Mouse (Mus musculus): ENCODE measurements around the gene Cpsf4l. TPM values are rescaled to one million over a fixed set of nuclear protein-coding genes. Genes with fewer than 3 reads are reported as not detected.

Gene Cpsf4l
- total RNA-seq (2021): not detected
- long read RNA-seq, experiment 1, partial matches to known transcripts: 0 of 1 reads
- long read RNA-seq, experiment 1, other reads (novel, unspliced or antisense): 1 of 1 reads
- long read RNA-seq, experiment 2: 0 reads

GRCm38 (mm10) chr11:113709731-113710256 is at the start of gene Cpsf4l:
Gene Cpsf4l, minus strand, starts transcription at chr11:113710017.
- intact Hi-C loops (cut with DNase I): no loop called here
- no peak for DNase-seq

DNA sequence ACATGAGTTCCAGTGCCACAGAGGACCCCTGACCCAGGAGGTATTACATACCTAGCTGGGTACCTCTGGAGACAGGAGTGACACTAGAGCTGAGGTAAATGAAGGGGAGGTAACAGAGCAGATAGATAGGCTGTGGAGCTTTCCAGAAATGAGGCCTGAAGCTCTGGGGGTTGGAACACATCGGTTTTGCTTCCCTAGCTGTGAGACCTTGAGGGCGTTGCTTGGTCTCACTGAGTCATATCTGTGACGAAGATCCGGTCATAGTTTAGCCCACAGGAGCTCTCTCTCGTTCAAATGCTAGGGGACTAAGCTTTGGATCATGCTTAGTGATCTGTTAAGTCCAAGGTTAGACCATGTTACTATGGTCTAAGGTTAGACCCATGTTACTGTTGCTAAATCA is 49.0 kb upstream of the Cpsf4l start:
- DNase-seq: no peak
- intact Hi-C loops (cut with DNase I): no loop called here

- intact Hi-C loops (cut with DNase I): no loop called here
- no peak for DNase-seq
Measured at GRCm38 (mm10) chr11:113756578-113756977, 46.8 kb upstream of the Cpsf4l start.

DNA sequence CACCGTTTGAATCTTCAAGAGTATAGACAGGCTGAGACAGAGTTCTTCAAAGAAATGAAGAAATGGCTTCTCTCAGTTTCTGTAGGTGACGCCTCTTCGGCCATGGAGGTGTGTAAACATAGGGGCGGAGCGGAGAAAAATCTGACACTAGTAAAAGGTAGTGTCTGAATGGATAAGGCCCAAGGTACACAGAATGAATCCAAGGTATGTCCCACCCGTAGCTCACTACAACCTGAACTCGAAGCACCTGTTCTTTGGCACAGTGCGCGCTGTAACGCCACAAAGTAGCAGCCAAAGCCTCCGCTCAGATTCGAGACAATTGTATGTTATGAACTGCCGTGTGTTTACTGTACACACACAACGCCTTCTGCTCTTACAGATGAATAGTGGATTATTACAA is 46.1 kb upstream of the Cpsf4l start:
- intact Hi-C loops (cut with DNase I): no loop called here
- no peak for DNase-seq

DNA sequence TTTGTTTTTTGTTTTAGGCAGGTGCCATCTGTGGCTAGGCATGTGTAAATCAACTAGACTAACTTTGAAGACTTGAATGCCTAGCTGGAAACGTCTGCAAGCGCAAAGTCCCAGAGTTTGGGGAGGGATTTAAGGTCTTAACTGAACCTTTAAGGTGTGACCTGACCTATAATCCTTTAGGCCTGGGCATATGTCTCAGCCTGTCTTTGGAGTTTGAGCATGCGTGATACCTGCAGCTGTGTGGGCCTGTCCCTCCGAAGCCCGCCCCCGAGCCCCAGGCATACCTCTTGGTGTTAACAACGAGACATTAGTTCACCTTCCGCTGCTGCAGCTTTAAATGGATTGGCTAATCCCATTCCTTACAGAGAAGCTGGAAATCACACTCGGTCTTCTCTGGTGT is 45.0 kb upstream of the Cpsf4l start:
- intact Hi-C loops (cut with DNase I): no loop called here
- DNase-seq: no peak

GRCm38 (mm10) chr11:113752685-113753430 is 43.0 kb upstream of the Cpsf4l start:
- intact Hi-C loops (cut with DNase I): no loop called here

DNA sequence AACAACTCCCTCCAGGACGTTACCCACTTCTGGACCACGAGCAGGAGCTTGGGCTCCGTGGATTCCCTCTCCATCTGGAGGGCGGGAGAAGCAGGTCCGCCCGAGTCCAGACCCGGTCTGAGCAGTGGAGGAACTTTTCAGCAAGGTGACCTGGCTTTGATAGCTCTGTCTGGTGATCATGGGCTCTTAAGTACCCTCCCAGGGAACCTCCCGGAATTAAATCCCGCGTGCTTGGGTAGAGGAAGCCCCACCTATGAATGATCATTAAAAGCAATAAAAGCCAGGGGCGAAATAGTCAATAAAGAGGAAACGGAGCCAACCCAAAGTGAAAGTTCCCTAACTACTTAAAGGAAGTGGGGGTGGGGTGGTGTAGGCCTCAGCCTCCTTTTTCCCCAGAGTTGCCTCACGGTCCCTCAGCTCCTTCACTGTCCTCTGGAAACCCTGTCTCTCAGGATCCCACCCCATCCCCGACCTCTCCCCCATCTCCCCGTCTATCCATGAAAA is 42.4 kb upstream of the Cpsf4l start:
- intact Hi-C loops (cut with DNase I): no loop called here
- no peak for DNase-seq

More at GRCm38 (mm10) chr11:113752685-113753430, 43.0 kb upstream of the Cpsf4l start:
- DNase-seq: no peak

DNA sequence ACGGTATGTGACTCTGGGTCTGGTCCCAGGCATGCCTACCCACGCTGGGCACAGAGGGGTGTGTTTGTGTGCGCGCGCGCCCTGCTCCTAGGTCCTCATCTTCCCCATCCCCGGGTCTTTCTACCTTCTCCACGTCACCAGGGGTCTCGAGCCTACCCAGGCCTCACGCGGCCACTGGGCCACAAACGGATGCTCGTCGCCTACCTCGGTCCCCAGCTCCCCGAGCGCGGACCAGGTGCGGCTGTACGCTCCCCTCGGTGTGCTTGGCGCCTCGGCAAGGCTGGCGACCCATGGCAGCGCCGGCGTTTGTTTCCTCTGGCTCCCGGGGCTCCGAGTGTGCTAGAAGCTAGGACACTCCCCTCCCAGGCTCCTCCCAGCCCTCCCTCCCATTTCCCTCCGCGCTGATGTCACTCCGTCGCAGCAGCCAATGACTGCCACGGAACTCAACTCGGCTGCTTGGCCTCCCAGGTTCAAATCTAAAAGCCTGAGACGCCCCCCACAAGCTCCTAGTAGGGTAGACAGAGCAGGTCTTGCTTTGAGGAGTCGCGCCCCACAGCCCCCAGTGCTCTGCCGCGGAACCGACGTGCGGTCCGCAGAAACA is 41.8 kb upstream of the Cpsf4l start, which contains the start of gene Cdc42ep4:
TSS of gene Cdc42ep4 (minus strand) at position 398 of the 601 bp plus-strand sequence.
- intact Hi-C loops (cut with DNase I): loop anchor here (2.0 kb wide), 1 partner anchor 59 kb away; no protein-coding TSS in a partner anchor
- DNase-seq: peak; percentile 66 to 71

DNA sequence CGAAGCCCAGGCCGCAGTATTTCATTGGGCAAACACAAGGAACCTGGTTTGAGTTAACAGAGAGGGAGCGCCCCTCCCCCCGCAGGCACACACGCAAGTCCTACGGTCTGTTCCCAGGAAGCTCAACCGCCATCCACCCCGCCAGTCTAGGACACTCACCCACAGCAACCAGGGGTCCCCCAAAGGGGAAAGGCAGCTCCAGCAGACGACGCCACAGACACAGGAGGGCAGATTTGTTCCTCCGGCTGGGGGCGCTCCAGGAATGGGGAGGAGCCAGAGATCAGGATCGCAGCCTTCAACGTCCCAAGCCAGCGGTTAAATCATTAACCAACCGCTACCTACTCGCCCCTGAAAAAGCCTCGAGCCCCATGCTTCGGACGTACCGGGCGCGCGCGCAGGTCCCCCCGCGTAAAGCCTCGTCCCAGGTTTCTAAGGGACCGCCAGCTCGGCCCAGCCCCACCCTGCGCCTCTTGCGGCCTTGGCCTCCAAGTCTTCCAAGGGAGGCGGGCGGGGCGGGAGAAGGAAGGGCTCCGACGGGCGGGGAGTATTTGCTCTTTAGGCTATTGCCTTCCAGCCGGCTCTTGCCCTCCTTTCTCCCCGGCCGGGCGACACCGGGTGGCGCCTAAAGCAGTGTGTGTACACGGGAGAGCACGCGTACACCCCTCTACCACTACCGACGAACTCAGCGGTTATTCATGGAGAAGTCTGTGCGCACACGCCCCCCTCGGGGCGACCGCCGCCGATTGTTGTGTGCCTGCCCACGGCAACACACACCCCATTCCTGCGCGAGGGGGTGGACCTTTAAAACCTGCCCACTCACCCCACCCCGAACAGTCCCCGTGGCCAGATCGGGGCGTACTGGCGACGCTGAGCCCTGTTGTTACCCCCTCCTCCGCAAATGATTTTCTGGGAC is 41.0 kb upstream of the Cpsf4l start:
- intact Hi-C loops (cut with DNase I): loop anchor here (2.0 kb wide), 1 partner anchor 60 kb away; no protein-coding TSS in a partner anchor
- peak; percentile 60 to 75 for DNase-seq

DNA sequence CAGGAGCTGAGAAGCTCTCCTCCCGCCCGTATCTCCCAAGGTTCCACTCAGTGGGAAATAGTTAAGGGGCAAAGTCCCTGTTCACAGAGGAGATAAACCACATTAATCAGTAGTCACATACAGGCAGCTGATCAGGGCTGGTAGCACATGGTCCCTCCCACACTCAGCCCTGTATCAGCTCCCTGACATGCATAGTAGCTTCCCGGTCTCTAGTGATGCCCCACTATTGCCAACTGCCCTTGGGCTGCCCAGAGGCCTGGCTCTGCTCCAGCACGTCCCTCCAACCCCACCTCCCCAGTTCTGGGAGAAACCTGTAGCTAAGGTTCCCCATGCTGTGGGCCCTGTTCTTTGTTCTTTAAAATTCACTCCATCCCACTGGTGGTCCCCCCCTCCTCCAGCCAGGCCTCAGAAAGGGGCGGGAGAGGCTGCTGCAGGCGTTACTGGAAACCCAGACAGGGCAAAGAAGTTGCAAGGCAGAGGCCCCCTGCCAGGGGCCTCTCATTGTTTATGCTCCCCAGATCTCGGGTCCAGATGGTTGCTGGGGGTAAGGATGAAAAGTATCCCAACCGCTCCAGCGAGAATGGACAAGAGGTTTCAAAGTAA is 40.0 kb upstream of the Cpsf4l start:
- intact Hi-C loops (cut with DNase I): loop anchor here (2.0 kb wide), 1 partner anchor 61 kb away; no protein-coding TSS in a partner anchor
- DNase-seq: no peak

- intact Hi-C loops (cut with DNase I): no loop called here
Measured at GRCm38 (mm10) chr11:113748797-113749521, 39.1 kb upstream of the Cpsf4l start.

DNA sequence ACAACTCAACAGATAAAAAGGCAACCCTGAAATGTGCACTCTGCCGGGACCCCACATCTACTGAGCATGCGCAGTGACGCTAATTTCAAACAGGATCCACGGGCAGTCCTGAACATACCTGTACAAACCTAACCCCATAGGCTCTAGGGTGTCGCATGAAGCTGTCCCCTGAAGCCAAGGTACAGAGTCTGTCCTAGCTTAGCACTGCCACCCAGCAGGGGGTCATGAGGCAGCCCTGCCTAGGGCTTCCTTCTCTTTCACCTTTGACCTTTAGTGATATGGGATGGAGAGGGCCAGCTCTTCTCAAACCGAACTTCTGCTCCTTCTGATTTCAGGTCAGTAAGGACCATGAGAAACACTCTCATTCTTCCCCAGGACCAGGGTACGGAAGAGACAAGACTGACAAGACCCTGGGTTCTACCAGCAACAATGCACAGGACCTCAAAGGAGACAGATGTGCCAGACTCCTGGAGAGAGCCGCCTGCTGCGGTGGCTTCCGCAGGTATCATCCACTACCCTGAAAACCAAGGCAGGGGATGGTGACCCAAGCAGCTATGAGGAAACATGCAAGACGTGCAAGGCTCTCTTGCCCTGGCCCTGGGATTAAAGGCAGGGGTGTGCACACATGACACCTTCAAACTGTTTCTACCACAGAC is 38.0 kb upstream of the Cpsf4l start:
- intact Hi-C loops (cut with DNase I): no loop called here
- no peak for DNase-seq

More at GRCm38 (mm10) chr11:113748797-113749521, 39.1 kb upstream of the Cpsf4l start:
- DNase-seq: no peak

GRCm38 (mm10) chr11:113747056-113747455 is 37.2 kb upstream of the Cpsf4l start:
- DNase-seq: no peak
- intact Hi-C loops (cut with DNase I): no loop called here

GRCm38 (mm10) chr11:113745961-113746360 is 36.1 kb upstream of the Cpsf4l start:
- DNase-seq: no peak
- intact Hi-C loops (cut with DNase I): no loop called here

DNA sequence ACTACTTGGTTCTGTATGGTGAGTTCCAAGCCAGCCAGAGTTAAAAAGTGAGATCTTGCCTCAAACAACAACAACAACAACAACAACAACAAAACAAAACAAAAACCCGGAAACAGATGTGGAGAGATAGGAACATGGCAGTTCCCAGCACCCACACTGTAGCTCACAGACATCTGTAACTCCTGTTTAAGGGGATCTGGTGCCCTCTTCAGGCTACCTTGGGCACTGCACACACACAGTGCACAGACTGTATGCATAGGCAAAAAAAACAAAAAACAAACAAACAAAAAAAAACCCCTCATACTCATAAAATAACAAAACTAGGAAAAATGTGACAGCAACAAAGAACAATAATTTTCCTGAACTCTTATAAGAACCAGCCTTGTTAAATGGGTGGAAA is 33.2 kb upstream of the Cpsf4l start:
- intact Hi-C loops (cut with DNase I): no loop called here
- DNase-seq: no peak

DNA sequence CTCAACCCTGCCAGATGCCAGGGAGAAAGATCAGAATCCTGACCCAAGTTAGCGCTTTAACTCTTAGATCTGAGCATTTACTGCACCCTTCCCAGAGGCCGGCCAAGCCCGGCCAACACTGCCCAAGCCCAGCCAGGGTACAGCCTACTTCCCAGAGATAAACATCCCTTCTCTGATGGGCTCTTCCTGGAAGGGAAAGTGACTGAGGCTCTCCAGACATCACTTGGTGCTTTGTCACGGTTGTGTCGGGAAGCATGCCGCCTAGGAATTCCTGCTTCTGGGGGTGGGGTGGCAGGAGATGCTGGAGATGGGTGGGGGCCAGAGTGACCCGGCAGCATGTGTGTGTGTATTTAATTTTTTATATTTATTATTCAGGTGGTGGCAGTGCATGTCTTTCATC is 30.3 kb upstream of the Cpsf4l start:
- no peak for DNase-seq
- intact Hi-C loops (cut with DNase I): no loop called here

- no peak for DNase-seq
- intact Hi-C loops (cut with DNase I): no loop called here
Measured at GRCm38 (mm10) chr11:113739213-113739612, 29.4 kb upstream of the Cpsf4l start.

DNA sequence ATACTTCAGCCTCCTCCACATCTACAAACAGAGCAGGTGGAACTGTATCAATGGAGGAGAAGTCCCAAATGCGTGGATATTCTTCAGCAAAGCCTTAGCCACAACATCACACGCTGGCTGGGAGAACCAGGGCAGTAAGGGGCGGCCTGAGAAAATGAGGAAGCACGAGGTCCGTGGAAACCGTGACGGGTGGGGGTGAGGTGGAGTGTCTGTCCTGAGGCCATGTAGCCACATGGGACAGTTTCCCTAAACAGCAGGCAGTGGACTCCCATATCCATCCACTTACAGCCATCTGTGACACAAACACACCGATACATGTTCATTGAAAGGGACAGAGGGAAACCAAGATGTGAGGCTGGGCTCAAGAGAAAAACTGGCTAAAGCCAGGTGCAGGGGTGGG is 28.1 kb upstream of the Cpsf4l start:
- intact Hi-C loops (cut with DNase I): no loop called here
- DNase-seq: no peak

- intact Hi-C loops (cut with DNase I): no loop called here
- no peak for DNase-seq
Measured at GRCm38 (mm10) chr11:113737553-113737854, 27.7 kb upstream of the Cpsf4l start.
